Mouse (Mus musculus) ES-Bruce4 (cell line): ENCODE results near the gene E330021D16Rik. TPM values are rescaled to one million over a fixed set of nuclear protein-coding genes. Genes with fewer than 3 reads are reported as not detected.
"Not testable (repeated sequence)": the region's sequence is repeated elsewhere in the genome, so short reads cannot be mapped to it uniquely, and the experiment has no call there.

Experiments used
- H3K27ac ChIP-seq: 2 replicates; pipeline ENCODE4 v1.5.1; 2012; ENCODE audit warnings: low read length, inconsistent platforms; ENCODE audit not compliant: insufficient read depth
- H3K27me3 ChIP-seq: 2 replicates; pipeline ENCODE4 v1.6.1; 2012; ENCODE audit warnings: mild to moderate bottlenecking, low read length, inconsistent platforms; ENCODE audit not compliant: control insufficient read depth, poor library complexity, insufficient read depth, severe bottlenecking
- H3K36me3 ChIP-seq: 2 replicates; pipeline ENCODE4 v1.6.1; 2012; ENCODE audit warnings: inconsistent platforms, mild to moderate bottlenecking, low read length, moderate library complexity; ENCODE audit not compliant: control insufficient read depth, poor library complexity, insufficient read depth, severe bottlenecking
- H3K4me1 ChIP-seq: one replicate; pipeline ENCODE4 v1.8.1; 2011; ENCODE audit warnings: low read length; ENCODE audit not compliant: control insufficient read depth, insufficient read depth
- H3K4me3 ChIP-seq: 2 replicates; pipeline ENCODE4 v1.5.1; 2011; ENCODE audit warnings: low read depth, mild to moderate bottlenecking, low read length
- H3K9ac ChIP-seq: 2 replicates; pipeline ENCODE4 v1.6.1; 2012; ENCODE audit warnings: low read depth, mild to moderate bottlenecking, inconsistent platforms; ENCODE audit not compliant: poor library complexity, severe bottlenecking
- H3K9me3 ChIP-seq: replicated peaks from 2 replicates; pipeline ENCODE4 v1.6.1; 2012; ENCODE audit warnings: mild to moderate bottlenecking, low read length, inconsistent platforms; ENCODE audit not compliant: control insufficient read depth, poor library complexity, insufficient read depth, severe bottlenecking
- CTCF ChIP-seq: IDR thresholded peaks from one replicate; pipeline ENCODE4 v1.8.1; 2011; ENCODE audit warnings: low read depth, low read length
- EP300 ChIP-seq: IDR thresholded peaks from 2 replicates; pipeline ENCODE4 v1.6.1; 2011; ENCODE audit warnings: low read depth, low read length; ENCODE audit not compliant: insufficient read depth
- POLR2A ChIP-seq: IDR thresholded peaks from one replicate; pipeline ENCODE4 v1.8.1; 2011; ENCODE audit warnings: low read length; ENCODE audit not compliant: insufficient read depth
- polyA plus RNA-seq: library from polyadenylated mRNA; stranded (reverse); fragments of >200 nt; gene quantifications from 2 replicates; pipeline ENCODE4 v1.2.4, GENCODE M21; 2011; ENCODE audit warnings: low read depth; ENCODE audit not compliant: missing spikeins, insufficient read depth, insufficient read length

The E330021D16Rik gene
- polyA plus RNA-seq, 1 experiment = 0.36 TPM

- no peak overlapping the region for H3K4me3 ChIP-seq
- H3K36me3 ChIP-seq = no peaks in the 10 kb centered on the region
- TF ChIP-seq EP300 (no peak), POLR2A (no peak), CTCF (no peak)
- H3K9me3 ChIP-seq = peaks cover 39% of the 10 kb centered on the region
- H3K27ac ChIP-seq = no peak overlapping the region
- no peaks in the 10 kb centered on the region for H3K4me1 ChIP-seq
- no peaks in the 10 kb centered on the region for H3K27me3 ChIP-seq
- H3K9ac ChIP-seq = no peak overlapping the region
These were observed 40.3 kb upstream of the E330021D16Rik start for GRCm38 (mm10) chr6:136455696-136456095.

GRCm38 (mm10) chr6:136452623-136453022, 37.3 kb upstream of the E330021D16Rik start:
- TF ChIP-seq EP300 = no peak
- no peak for TF ChIP-seq CTCF
- TF ChIP-seq POLR2A = no peak
- Histone ChIP-seq H3K27me3 (no peaks in the 10 kb centered on the region), H3K4me3 (no peak overlapping the region), H3K4me1 (no peaks in the 10 kb centered on the region), H3K36me3 (no peaks in the 10 kb centered on the region), H3K9me3 (peaks cover 42% of the 10 kb centered on the region), H3K27ac (no peak overlapping the region), H3K9ac (no peak overlapping the region)

- Histone ChIP-seq H3K9me3 (peaks cover 37% of the 10 kb centered on the region), H3K9ac (no peak overlapping the region), H3K27me3 (no peaks in the 10 kb centered on the region), H3K27ac (no peak overlapping the region), H3K36me3 (no peaks in the 10 kb centered on the region), H3K4me3 (no peak overlapping the region), H3K4me1 (no peaks in the 10 kb centered on the region)
- TF ChIP-seq CTCF (no peak), EP300 (no peak), POLR2A (no peak)
These were observed 35.5 kb upstream of the E330021D16Rik start for GRCm38 (mm10) chr6:136450863-136451262.

- H3K4me3 ChIP-seq = no peak overlapping the region
- H3K27ac ChIP-seq = no peak overlapping the region
- H3K36me3 ChIP-seq = no peaks in the 10 kb centered on the region
- no peak for TF ChIP-seq CTCF
- TF ChIP-seq POLR2A = no peak
- TF ChIP-seq EP300 = no peak
- H3K9me3 ChIP-seq = peaks cover 31% of the 10 kb centered on the region
- no peaks in the 10 kb centered on the region for H3K4me1 ChIP-seq
- H3K9ac ChIP-seq = no peak overlapping the region
- no peaks in the 10 kb centered on the region for H3K27me3 ChIP-seq
These were observed 34.6 kb upstream of the E330021D16Rik start for GRCm38 (mm10) chr6:136449930-136450329.

GRCm38 (mm10) chr6:136449270-136449692, 33.9 kb upstream of the E330021D16Rik start:
- Histone ChIP-seq H3K27ac (no peak overlapping the region), H3K27me3 (no peaks in the 10 kb centered on the region)

GRCm38 (mm10) chr6:136439205-136439604, 23.8 kb upstream of the E330021D16Rik start:
- H3K27me3 ChIP-seq, H3K4me3 ChIP-seq, H3K36me3 ChIP-seq, H3K4me1 ChIP-seq, H3K27ac ChIP-seq, H3K9ac ChIP-seq: not testable (repeated sequence)
- H3K9me3 ChIP-seq = peaks cover 29% of the 10 kb centered on the region

More at GRCm38 (mm10) chr6:136449270-136449692, 33.9 kb upstream of the E330021D16Rik start:
- no peak for TF ChIP-seq EP300
- no peak for TF ChIP-seq CTCF
- no peak for TF ChIP-seq POLR2A
- no peak overlapping the region for H3K9ac ChIP-seq
- no peak overlapping the region for H3K4me3 ChIP-seq
- H3K9me3 ChIP-seq = peaks cover 31% of the 10 kb centered on the region
- H3K36me3 ChIP-seq = no peaks in the 10 kb centered on the region
- no peaks in the 10 kb centered on the region for H3K4me1 ChIP-seq

GRCm38 (mm10) chr6:136436151-136436550, 20.8 kb upstream of the E330021D16Rik start:
- not testable (repeated sequence) for H3K4me1 ChIP-seq, H3K9ac ChIP-seq, H3K27me3 ChIP-seq, H3K4me3 ChIP-seq, H3K27ac ChIP-seq, H3K36me3 ChIP-seq
- peaks cover 12% of the 10 kb centered on the region for H3K9me3 ChIP-seq
